In the genomic region with DNA sequence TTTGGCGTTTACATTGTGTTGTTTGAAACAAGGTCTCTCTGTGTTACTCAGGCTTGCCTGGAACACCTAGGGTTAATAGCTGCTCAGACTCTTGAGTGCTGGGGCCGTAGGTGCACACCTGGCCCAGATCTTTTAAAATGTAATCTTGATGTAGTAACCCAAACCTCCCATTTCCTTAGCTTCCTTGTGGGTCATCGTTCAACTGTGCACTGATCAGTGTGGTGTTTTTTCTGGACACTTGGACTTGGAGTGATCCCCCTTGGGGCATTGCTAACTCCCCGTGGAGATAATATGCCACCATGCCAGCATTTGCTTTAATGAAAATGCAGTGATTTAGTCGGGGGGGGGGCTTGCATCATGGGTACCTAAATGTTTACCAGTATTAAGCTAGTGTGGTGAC, we compare ENCODE assay signal across 9 mouse cellular contexts.
DNase-seq lines count a peak whose midpoint lies in the region; ATAC-seq lines count a peak whose summit lies in the region.
"Had no signal": no experiment of that assay in that cellular context is flagged by ENCODE, and none has a peak within 500 bp of the region (broad histone marks: within the 10 kb centered on the region; RNA-seq: fewer than 3 reads in every experiment).

No protein-coding gene starts in this region.

- ATAC-seq in kidney, embryonic 14.5 days (ENCODE audit: low FRiP score, low TSS enrichment), result peak; percentile 44
- peak; percentile 43; the same call in 1 of the 2 replicates for ATAC-seq in embryonic facial prominence, embryonic 12.5 days (ENCODE audit: insufficient number of reproducible peaks, insufficient read depth, low FRiP score, low TSS enrichment)
- ATAC-seq in hindbrain, embryonic 15.5 days (ENCODE audit: low FRiP score, low read depth), result peak; percentile 21; the same call in 1 of the 2 replicates
- peak; percentile 51 for ATAC-seq in midbrain, embryonic 13.5 days

- H3K36me3 ChIP-seq in kidney, embryonic 14.5 days (ENCODE audit: control insufficient read depth, insufficient read depth, low read length), result no peaks in the 10 kb centered on the region
- H3K36me3 ChIP-seq in embryonic facial prominence, embryonic 12.5 days, result no peaks in the 10 kb centered on the region
- H3K36me3 ChIP-seq in hindbrain, embryonic 15.5 days, result no peaks in the 10 kb centered on the region
- no peaks in the 10 kb centered on the region for H3K36me3 ChIP-seq in midbrain, embryonic 13.5 days

- peaks cover 22% of the 10 kb centered on the region; the same call in 1 of the 2 replicates for H3K4me1 ChIP-seq in kidney, embryonic 14.5 days (ENCODE audit: control insufficient read depth, insufficient read depth, low read length)
- H3K4me1 ChIP-seq in embryonic facial prominence, embryonic 12.5 days, result peaks cover 24% of the 10 kb centered on the region
- H3K4me1 ChIP-seq in hindbrain, embryonic 15.5 days (replicated peaks), result peaks cover 35% of the 10 kb centered on the region
- H3K4me1 ChIP-seq in midbrain, embryonic 13.5 days (replicated peaks), result peaks cover 35% of the 10 kb centered on the region

- H3K4me3 ChIP-seq in kidney, embryonic 14.5 days (ENCODE audit: low read length), result no peak overlapping the region
- no peak overlapping the region for H3K4me3 ChIP-seq in embryonic facial prominence, embryonic 12.5 days
- H3K4me3 ChIP-seq in hindbrain, embryonic 15.5 days, result no peak overlapping the region
- no peak overlapping the region for H3K4me3 ChIP-seq in midbrain, embryonic 13.5 days (replicated peaks)

- H3K9ac ChIP-seq in kidney, embryonic 14.5 days (ENCODE audit: low read depth, low read length), result no peak overlapping the region
- H3K9ac ChIP-seq in embryonic facial prominence, embryonic 12.5 days, result no peak overlapping the region
- H3K9ac ChIP-seq in hindbrain, embryonic 15.5 days, result no peak overlapping the region
- H3K9ac ChIP-seq in midbrain, embryonic 13.5 days (replicated peaks), result no peak overlapping the region
- H3K9ac ChIP-seq: liver, embryonic 14.5 days had no signal

- no peaks in the 10 kb centered on the region for H3K9me3 ChIP-seq in kidney, embryonic 14.5 days (ENCODE audit: control insufficient read depth, low read length)
- no peaks in the 10 kb centered on the region for H3K9me3 ChIP-seq in embryonic facial prominence, embryonic 12.5 days
- no peaks in the 10 kb centered on the region for H3K9me3 ChIP-seq in hindbrain, embryonic 15.5 days
- H3K9me3 ChIP-seq in midbrain, embryonic 13.5 days, result no peaks in the 10 kb centered on the region

- H3K27ac ChIP-seq in kidney, embryonic 14.5 days (ENCODE audit: low read depth, low read length), result peak overlapping the region; percentile 64
- 0 out of 2 replicates have a peak overlapping the region, but pooled peaks have one; percentile 46 for H3K27ac ChIP-seq in embryonic facial prominence, embryonic 12.5 days
- H3K27ac ChIP-seq in hindbrain, embryonic 15.5 days (replicated peaks), result peak overlapping the region; percentile 34; the same call in 1 of the 2 replicates
- peak overlapping the region; percentile 45; the same call in 1 of the 2 replicates for H3K27ac ChIP-seq in midbrain, embryonic 13.5 days
- H3K27ac ChIP-seq: liver, embryonic 14.5 days had no signal

- WGBS in kidney, embryonic 14.5 days, result 23% methylated on average over 5 of the region's 5 CpGs
- WGBS in embryonic facial prominence, embryonic 12.5 days, result 28% methylated on average over 5 of the region's 5 CpGs
- WGBS in hindbrain, embryonic 15.5 days, result 30% methylated on average over 5 of the region's 5 CpGs
- 46% methylated on average over 5 of the region's 5 CpGs for WGBS in midbrain, embryonic 13.5 days

- DNase-seq in kidney, adult 11 months, result no peak
- no peak for DNase-seq in frontal cortex, postnatal 36 days (ENCODE audit: low spot score in 2 of 2)
- no peak for DNase-seq in thymus, postnatal 4 days
- no peak for DNase-seq in left cerebral cortex, adult 9 months (ENCODE audit: low spot score in 2 of 2)

- no peaks in the 10 kb centered on the region for H3K27me3 ChIP-seq in kidney, embryonic 14.5 days (ENCODE audit: control insufficient read depth, insufficient read depth, low read length)
- no peaks in the 10 kb centered on the region for H3K27me3 ChIP-seq in embryonic facial prominence, embryonic 12.5 days
- no peaks in the 10 kb centered on the region for H3K27me3 ChIP-seq in hindbrain, embryonic 15.5 days
- H3K27me3 ChIP-seq in midbrain, embryonic 13.5 days, result no peaks in the 10 kb centered on the region

- no peak overlapping the region for H3K4me2 ChIP-seq in kidney, embryonic 14.5 days (replicated peaks; ENCODE audit: low read depth, low read length)
- no peak overlapping the region for H3K4me2 ChIP-seq in embryonic facial prominence, embryonic 12.5 days (replicated peaks)
- H3K4me2 ChIP-seq in hindbrain, embryonic 15.5 days, result no peak overlapping the region
- no peak overlapping the region for H3K4me2 ChIP-seq in midbrain, embryonic 13.5 days (replicated peaks)
